Mouse (Mus musculus) C3H10T1/2 (cell line): ENCODE results near the gene Jak1. TPM values are rescaled to one million over a fixed set of nuclear protein-coding genes. Genes with fewer than 3 reads are reported as not detected.

ENCODE experiments used
- polyA plus RNA-seq, 2 experiments: library from polyadenylated mRNA; unstranded; fragments of >200 nt; fragmentation: generic; extraction: Trizol; gene quantifications; one replicate each; pipeline ENCODE4 v1.2.1; 2012; ENCODE audit warnings: missing spikeins in 2 of 2

Jak1 gene
- polyA plus RNA-seq = 10 to 100 TPM in 1 of 2 experiments, 1 to 10 TPM in 1; 3.4 to 31.2 TPM

GRCm38 (mm10) chr4:101264741-101265513 lies at the start of gene Jak1:
Gene Jak1 (minus strand): TSS chr4:101265282.

Other genes with a start within 250 kb of the Jak1 start
- gene Gm10577, start 244.6 kb downstream of the Jak1 start, polyA plus RNA-seq = not detected
- gene Raver2, start 196.3 kb downstream of the Jak1 start, polyA plus RNA-seq = under 1 TPM; 0.01 to 0.02 TPM
- 1 to 10 TPM; 1.2 to 1.4 TPM for gene Ak4, start 154.0 kb upstream of the Jak1 start, polyA plus RNA-seq
- gene Dnajc6, start 231.4 kb upstream of the Jak1 start, polyA plus RNA-seq = not detected